ENCODE assay signal across 13 mouse cellular contexts in the genomic region with DNA sequence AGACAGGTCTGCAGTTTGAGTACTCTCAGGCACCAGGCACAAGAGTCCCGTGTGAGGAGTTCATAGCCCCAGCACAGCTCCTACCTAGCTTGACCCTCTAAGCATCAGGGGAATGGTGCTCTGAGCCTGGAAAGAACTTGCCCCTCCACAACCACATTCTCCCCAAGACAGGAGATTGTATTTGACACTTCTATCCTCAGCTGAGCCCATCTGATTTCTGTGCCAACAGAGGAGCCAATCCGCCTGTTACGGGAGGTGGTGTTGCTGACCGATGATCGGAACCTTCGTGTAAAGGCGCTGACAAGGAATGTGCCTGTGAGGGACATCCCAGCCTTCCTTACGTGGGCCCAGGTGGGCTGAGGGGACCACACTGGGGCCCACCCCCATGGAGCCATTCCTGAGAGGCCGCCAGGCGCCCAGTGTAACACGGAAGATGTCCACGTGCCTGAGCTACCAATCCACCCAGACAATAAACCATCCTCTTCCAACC. TPM values are rescaled to one million over a fixed set of nuclear protein-coding genes. Genes with fewer than 3 reads are reported as not detected.
DNase-seq lines count a peak whose midpoint lies in the region; ATAC-seq and TF ChIP-seq lines count a peak whose summit lies in the region.
"Had no signal": no experiment of that assay in that cellular context is flagged by ENCODE, and none has a peak within 500 bp of the region (broad histone marks: within the 10 kb centered on the region; RNA-seq: fewer than 3 reads in every experiment).

No protein-coding gene starts in this region.

- H3K27me3 ChIP-seq in heart, adult 2 months (ENCODE audit: control insufficient read depth, insufficient read depth, low read length) = no peaks in the 10 kb centered on the region
- peaks cover 32% of the 10 kb centered on the region for H3K27me3 ChIP-seq in limb, embryonic 14.5 days (ENCODE audit: control insufficient read depth, insufficient read depth, low read length)
- peaks cover 41% of the 10 kb centered on the region for H3K27me3 ChIP-seq in forebrain, embryonic 16.5 days (replicated peaks; ENCODE audit: control insufficient read depth, insufficient read depth, low read length)
- H3K27me3 ChIP-seq in hindbrain, embryonic 16.5 days (replicated peaks; ENCODE audit: control insufficient read depth, insufficient read depth, low read length) = peaks cover 51% of the 10 kb centered on the region

- no peak for TF ChIP-seq EP300 in heart, adult 2 months (IDR thresholded peaks at IDR 0.05; ENCODE audit: insufficient read depth, low read depth, low read length)

- peaks cover 25% of the 10 kb centered on the region for H3K4me1 ChIP-seq in heart, adult 2 months (ENCODE audit: control insufficient read depth, insufficient read depth, low read length)
- peaks cover 8% of the 10 kb centered on the region for H3K4me1 ChIP-seq in bone marrow, adult 2 months (ENCODE audit: control insufficient read depth, insufficient read depth, low read length)
- peaks cover 39% of the 10 kb centered on the region for H3K4me1 ChIP-seq in limb, embryonic 14.5 days (ENCODE audit: control insufficient read depth, insufficient read depth, low read length)
- H3K4me1 ChIP-seq in forebrain, embryonic 16.5 days (replicated peaks; ENCODE audit: control insufficient read depth, insufficient read depth, low read length) = peaks cover 22% of the 10 kb centered on the region
- peaks cover 14% of the 10 kb centered on the region for H3K4me1 ChIP-seq in hindbrain, embryonic 16.5 days (ENCODE audit: control insufficient read depth, insufficient read depth, low read depth, low read length)

- no peak for TF ChIP-seq CTCF in heart, adult 2 months (IDR thresholded peaks at IDR 0.05)
- no peak for TF ChIP-seq CTCF in layer of hippocampus, adult 2 months (conservative IDR thresholded peaks at IDR 0.05)
- TF ChIP-seq CTCF in bone marrow, adult 2 months (IDR thresholded peaks at IDR 0.05; ENCODE audit: control insufficient read depth, insufficient read depth, low read length) = no peak

- H3K79me2 ChIP-seq in heart, adult 2 months (replicated peaks; ENCODE audit: control insufficient read depth, insufficient read depth, low read length) = no peaks in the 10 kb centered on the region; the same call in 1 of the 2 replicates

- intact Hi-C loops in heart, adult 2 months (cut with DNase I) = loop anchor here (10.0 kb wide), 1 partner anchor 328 kb away; the partner anchor contains the start of gene Mnt
- intact Hi-C loops in heart, postnatal 36 days (cut with DNase I) = no loop called here

- H3K27ac ChIP-seq in heart, adult 2 months = peak overlapping the region; percentile 96
- H3K27ac ChIP-seq in layer of hippocampus, adult 2 months = peak overlapping the region; percentile 43; the same call in 1 of the 2 replicates
- H3K27ac ChIP-seq in bone marrow, adult 2 months (ENCODE audit: control insufficient read depth, insufficient read depth, low read depth, low read length, poor library complexity) = peak overlapping the region; percentile 40; the same call in 1 of the 2 replicates
- no peak overlapping the region for H3K27ac ChIP-seq in limb, embryonic 14.5 days (replicated peaks; ENCODE audit: low read depth, low read length)
- H3K27ac ChIP-seq in forebrain, embryonic 16.5 days (ENCODE audit: low read length) = no peak overlapping the region
- no peak overlapping the region for H3K27ac ChIP-seq in hindbrain, embryonic 16.5 days (ENCODE audit: low read depth, low read length)
- H3K27ac ChIP-seq: embryonic facial prominence, embryonic 13.5 days; hindbrain, embryonic 15.5 days; liver, embryonic 14.5 days had no signal

- 0 out of 2 replicates have a peak overlapping the region, but pooled peaks have one; percentile 23 for H3K9ac ChIP-seq in heart, adult 2 months (ENCODE audit: low read depth, low read length)
- 0 out of 2 replicates have a peak overlapping the region, but pooled peaks have one; percentile 82 for H3K9ac ChIP-seq in limb, embryonic 14.5 days (ENCODE audit: low read depth, low read length, severe bottlenecking)
- no peak overlapping the region for H3K9ac ChIP-seq in forebrain, embryonic 16.5 days (replicated peaks; ENCODE audit: low read depth, low read length)
- no peak overlapping the region for H3K9ac ChIP-seq in hindbrain, embryonic 16.5 days (ENCODE audit: low read depth, low read length)
- H3K9ac ChIP-seq: hindbrain, embryonic 15.5 days; liver, embryonic 14.5 days had no signal

- WGBS in heart, adult 2 months = 65% methylated on average over 12 of the region's 12 CpGs
- WGBS in bone marrow, adult 2 months = 95% methylated on average over 12 of the region's 12 CpGs
- 90% methylated on average over 12 of the region's 12 CpGs for WGBS in limb, embryonic 14.5 days
- 92% methylated on average over 12 of the region's 12 CpGs for WGBS in forebrain, embryonic 16.5 days
- 87% methylated on average over 12 of the region's 12 CpGs for WGBS in hindbrain, embryonic 16.5 days

- no peak for ATAC-seq in limb, embryonic 14.5 days (ENCODE audit: low FRiP score, low read depth)
- no peak for ATAC-seq in forebrain, embryonic 16.5 days
- ATAC-seq in hindbrain, embryonic 16.5 days = no peak

- H3K4me3 ChIP-seq in heart, adult 2 months = no peak overlapping the region
- H3K4me3 ChIP-seq in layer of hippocampus, adult 2 months = no peak overlapping the region
- H3K4me3 ChIP-seq in bone marrow, adult 2 months (replicated peaks; ENCODE audit: control insufficient read depth, low read depth, low read length) = no peak overlapping the region
- H3K4me3 ChIP-seq in limb, embryonic 14.5 days (replicated peaks; ENCODE audit: low read length) = no peak overlapping the region
- no peak overlapping the region for H3K4me3 ChIP-seq in forebrain, embryonic 16.5 days (replicated peaks; ENCODE audit: low read length)
- no peak overlapping the region for H3K4me3 ChIP-seq in hindbrain, embryonic 16.5 days (ENCODE audit: low read length)
- H3K4me3 ChIP-seq: embryonic facial prominence, embryonic 13.5 days; hindbrain, embryonic 15.5 days had no signal

- H3K36me3 ChIP-seq in heart, adult 2 months (ENCODE audit: control insufficient read depth, insufficient read depth, low read length) = peaks cover 9% of the 10 kb centered on the region
- H3K36me3 ChIP-seq in limb, embryonic 14.5 days (ENCODE audit: control insufficient read depth, insufficient read depth, low read length) = peaks cover 83% of the 10 kb centered on the region
- H3K36me3 ChIP-seq in forebrain, embryonic 16.5 days (ENCODE audit: control insufficient read depth, insufficient read depth) = peaks cover 5% of the 10 kb centered on the region; the same call in 1 of the 2 replicates
- peaks cover 9% of the 10 kb centered on the region for H3K36me3 ChIP-seq in hindbrain, embryonic 16.5 days (ENCODE audit: control insufficient read depth, insufficient read depth, low read length)

- no peaks in the 10 kb centered on the region for H3K9me3 ChIP-seq in limb, embryonic 14.5 days (ENCODE audit: control insufficient read depth, low read length)
- no peaks in the 10 kb centered on the region; the same call in 1 of the 2 replicates for H3K9me3 ChIP-seq in forebrain, embryonic 16.5 days (ENCODE audit: control insufficient read depth, low read length)
- H3K9me3 ChIP-seq in hindbrain, embryonic 16.5 days (ENCODE audit: control insufficient read depth, low read length) = no peaks in the 10 kb centered on the region
- H3K9me3 ChIP-seq: embryonic facial prominence, embryonic 13.5 days; hindbrain, embryonic 15.5 days had no signal

- 0 out of 2 replicates have a peak overlapping the region, but pooled peaks have one; percentile 7 for H3K4me2 ChIP-seq in limb, embryonic 14.5 days (replicated peaks; ENCODE audit: low read depth, low read length, severe bottlenecking)
- H3K4me2 ChIP-seq in forebrain, embryonic 16.5 days (ENCODE audit: low read length) = no peak overlapping the region
- H3K4me2 ChIP-seq in hindbrain, embryonic 16.5 days (ENCODE audit: low read length) = no peak overlapping the region
- H3K4me2 ChIP-seq: embryonic facial prominence, embryonic 13.5 days; hindbrain, embryonic 15.5 days had no signal

- no peak for TF ChIP-seq POLR2A in heart, adult 2 months (IDR thresholded peaks at IDR 0.05; ENCODE audit: insufficient read depth, low read depth, low read length)
- no peak for TF ChIP-seq POLR2A in bone marrow, adult 2 months (IDR thresholded peaks at IDR 0.05; ENCODE audit: borderline replicate concordance, control insufficient read depth, low read depth, low read length)
- TF ChIP-seq POLR2A in limb, embryonic 14.5 days (IDR thresholded peaks at IDR 0.05; ENCODE audit: borderline replicate concordance, extremely low read depth, insufficient read depth, insufficient read length) = no peak

- DNase-seq in heart, adult 2 months = no peak
- DNase-seq in heart, postnatal 36 days = no peak
- DNase-seq in layer of hippocampus, adult 2 months (ENCODE audit: low spot score in 2 of 2) = no peak
- DNase-seq in layer of hippocampus, adult 9-11 months = no peak
- DNase-seq in limb, embryonic 14.5 days (ENCODE audit: low spot score) = no peak
- DNase-seq: cerebellum, postnatal 25 days; thymus, postnatal 14 days had no signal

RNA-seq across cellular contexts. Expression of gene Hic1, which starts 6.7 kb away (rescaled TPM):
- total RNA-seq in heart, adult 2 months (2021) = 10 to 100 TPM; 12.6 to 13.6 TPM
- 15.5 and 19.6 TPM in 2 replicates for polyA plus RNA-seq in heart, adult 2 months (2012; rRNA removed)
- 10 to 100 TPM; 14.8 to 22.8 TPM for total RNA-seq in heart, postnatal 36 days (2021)
- 1 to 10 TPM; 3.8 to 3.9 TPM for total RNA-seq in layer of hippocampus, adult 2 months (2021)
- 0.36 TPM in 1 of 2 replicates, not detected in the other for polyA plus RNA-seq in bone marrow, adult 2 months (2011; ENCODE audit: insufficient read depth, insufficient read length, low replicate concordance, missing spikeins)
- polyA plus RNA-seq in limb, embryonic 14.5 days (2012; rRNA removed) = 90.8 and 125 TPM in 2 replicates
- 21.4 and 24.6 TPM in 2 replicates for polyA plus RNA-seq in limb, embryonic 14.5 days (2014; fragmentation: Nextera tagmentation; extraction: Ambion mirVana)
- polyA plus RNA-seq in forebrain, embryonic 16.5 days (2015; fragmentation: Nextera tagmentation; extraction: Ambion mirVana) = 1.2 and 2.3 TPM in 2 replicates
- 1.9 and 2.2 TPM in 2 replicates for polyA plus RNA-seq in hindbrain, embryonic 16.5 days (2015; fragmentation: Nextera tagmentation; extraction: Ambion mirVana)

RNA-seq across cellular contexts. Expression of gene Ovca2, which starts 16.0 kb away (rescaled TPM):
- 1 to 10 TPM; 5.7 to 6.1 TPM for total RNA-seq in heart, adult 2 months (2021)
- 11.1 and 16.7 TPM in 2 replicates for polyA plus RNA-seq in heart, adult 2 months (2012; rRNA removed)
- total RNA-seq in heart, postnatal 36 days (2021) = 1 to 10 TPM; 5.3 to 7.2 TPM
- total RNA-seq in layer of hippocampus, adult 2 months (2021) = 10 to 100 TPM; 19.3 to 22.4 TPM
- polyA plus RNA-seq in bone marrow, adult 2 months (2011; ENCODE audit: insufficient read depth, insufficient read length, low replicate concordance, missing spikeins) = 5.6 and 20.8 TPM in 2 replicates
- polyA plus RNA-seq in limb, embryonic 14.5 days (2012; rRNA removed) = 22.5 and 25.0 TPM in 2 replicates
- polyA plus RNA-seq in limb, embryonic 14.5 days (2014; fragmentation: Nextera tagmentation; extraction: Ambion mirVana) = 29.8 and 30.3 TPM in 2 replicates
- 18.0 and 20.8 TPM in 2 replicates for polyA plus RNA-seq in forebrain, embryonic 16.5 days (2015; fragmentation: Nextera tagmentation; extraction: Ambion mirVana)
- polyA plus RNA-seq in hindbrain, embryonic 16.5 days (2015; fragmentation: Nextera tagmentation; extraction: Ambion mirVana) = 14.4 and 14.5 TPM in 2 replicates

RNA-seq across cellular contexts. Expression of gene Dph1, which starts 28.4 kb away (rescaled TPM):
- total RNA-seq in heart, adult 2 months (2021) = 10 to 100 TPM in 1 of 2 experiments, 1 to 10 TPM in 1; 8.5 to 11.6 TPM
- 21.7 and 32.9 TPM in 2 replicates for polyA plus RNA-seq in heart, adult 2 months (2012; rRNA removed)
- total RNA-seq in heart, postnatal 36 days (2021) = 1 to 10 TPM; 9.0 to 9.7 TPM
- 10 to 100 TPM; 30.7 to 31.4 TPM for total RNA-seq in layer of hippocampus, adult 2 months (2021)
- 3.5 and 5.9 TPM in 2 replicates for polyA plus RNA-seq in bone marrow, adult 2 months (2011; ENCODE audit: insufficient read depth, insufficient read length, low replicate concordance, missing spikeins)
- polyA plus RNA-seq in limb, embryonic 14.5 days (2012; rRNA removed) = 30.0 and 46.6 TPM in 2 replicates
- 23.1 and 25.5 TPM in 2 replicates for polyA plus RNA-seq in limb, embryonic 14.5 days (2014; fragmentation: Nextera tagmentation; extraction: Ambion mirVana)
- 15.4 and 16.1 TPM in 2 replicates for polyA plus RNA-seq in forebrain, embryonic 16.5 days (2015; fragmentation: Nextera tagmentation; extraction: Ambion mirVana)
- 15.4 and 15.7 TPM in 2 replicates for polyA plus RNA-seq in hindbrain, embryonic 16.5 days (2015; fragmentation: Nextera tagmentation; extraction: Ambion mirVana)

RNA-seq across cellular contexts. Expression of gene Rtn4rl1, which starts 30.9 kb away (rescaled TPM):
- total RNA-seq in heart, adult 2 months (2021) = 1 to 10 TPM; 8.4 to 9.4 TPM
- polyA plus RNA-seq in heart, adult 2 months (2012; rRNA removed) = 7.5 and 10.4 TPM in 2 replicates
- total RNA-seq in heart, postnatal 36 days (2021) = 10 to 100 TPM in 1 of 2 experiments, 1 to 10 TPM in 1; 6.0 to 10.0 TPM
- total RNA-seq in layer of hippocampus, adult 2 months (2021) = 100 to 1,000 TPM; 104 to 110 TPM
- 0.65 and 0.85 TPM in 2 replicates for polyA plus RNA-seq in bone marrow, adult 2 months (2011; ENCODE audit: insufficient read depth, insufficient read length, low replicate concordance, missing spikeins)
- 3.4 and 3.9 TPM in 2 replicates for polyA plus RNA-seq in limb, embryonic 14.5 days (2012; rRNA removed)
- polyA plus RNA-seq in limb, embryonic 14.5 days (2014; fragmentation: Nextera tagmentation; extraction: Ambion mirVana) = 4.4 and 5.3 TPM in 2 replicates
- polyA plus RNA-seq in forebrain, embryonic 16.5 days (2015; fragmentation: Nextera tagmentation; extraction: Ambion mirVana) = 5.5 and 6.3 TPM in 2 replicates
- polyA plus RNA-seq in hindbrain, embryonic 16.5 days (2015; fragmentation: Nextera tagmentation; extraction: Ambion mirVana) = 10.6 and 10.7 TPM in 2 replicates

Comparison
In these comparisons a context has a peak if more than half of its experiments do, and no peak if none do; other contexts are left out.
1. H3K27ac ChIP-seq: peak in heart, adult 2 months (single experiment), layer of hippocampus, adult 2 months (single experiment) and bone marrow, adult 2 months (single experiment); none in limb, embryonic 14.5 days (single experiment), forebrain, embryonic 16.5 days (single experiment) and hindbrain, embryonic 16.5 days (single experiment).
2. H3K9ac ChIP-seq: peak in heart, adult 2 months (single experiment) and limb, embryonic 14.5 days (single experiment); none in forebrain, embryonic 16.5 days (single experiment) and hindbrain, embryonic 16.5 days (single experiment).